Mouse (Mus musculus) T-helper 17 cell (primary cell): Measurements from ENCODE around the gene Knstrn.

Experiments used
- in situ Hi-C, 2 experiments: fragments of 300-600 bp; cut with MboI, MseI; formaldehyde crosslinking; loops; 1 replicate in 1 of 2; 2 replicates in 1 of 2; pipeline ENCODE4 v1.15.1; 2025; ENCODE audit warnings: high pct_unique_total_duplicates in 2 of 2

The Knstrn gene

DNA sequence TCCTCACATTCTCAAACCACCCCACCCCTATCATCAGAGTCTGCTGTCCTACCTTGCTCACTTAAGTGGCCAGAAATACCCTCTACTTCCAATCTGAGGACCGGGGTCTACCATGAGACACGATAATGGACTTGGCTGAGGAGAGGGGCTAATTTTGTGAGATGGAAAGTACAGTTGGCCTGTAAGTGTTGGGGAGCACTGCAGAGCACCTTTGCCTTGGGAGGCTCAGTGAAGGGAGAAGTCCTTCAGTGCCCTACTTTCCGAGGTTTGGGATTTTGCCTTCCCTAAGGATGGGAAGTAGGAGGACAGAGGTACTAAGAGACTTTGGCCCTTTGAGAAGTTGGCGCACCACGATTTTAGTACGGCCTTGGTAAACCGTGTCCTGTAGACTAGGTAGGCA lies 85.5 kb downstream of the Knstrn start:
- in situ Hi-C loops: no loop called here

DNA sequence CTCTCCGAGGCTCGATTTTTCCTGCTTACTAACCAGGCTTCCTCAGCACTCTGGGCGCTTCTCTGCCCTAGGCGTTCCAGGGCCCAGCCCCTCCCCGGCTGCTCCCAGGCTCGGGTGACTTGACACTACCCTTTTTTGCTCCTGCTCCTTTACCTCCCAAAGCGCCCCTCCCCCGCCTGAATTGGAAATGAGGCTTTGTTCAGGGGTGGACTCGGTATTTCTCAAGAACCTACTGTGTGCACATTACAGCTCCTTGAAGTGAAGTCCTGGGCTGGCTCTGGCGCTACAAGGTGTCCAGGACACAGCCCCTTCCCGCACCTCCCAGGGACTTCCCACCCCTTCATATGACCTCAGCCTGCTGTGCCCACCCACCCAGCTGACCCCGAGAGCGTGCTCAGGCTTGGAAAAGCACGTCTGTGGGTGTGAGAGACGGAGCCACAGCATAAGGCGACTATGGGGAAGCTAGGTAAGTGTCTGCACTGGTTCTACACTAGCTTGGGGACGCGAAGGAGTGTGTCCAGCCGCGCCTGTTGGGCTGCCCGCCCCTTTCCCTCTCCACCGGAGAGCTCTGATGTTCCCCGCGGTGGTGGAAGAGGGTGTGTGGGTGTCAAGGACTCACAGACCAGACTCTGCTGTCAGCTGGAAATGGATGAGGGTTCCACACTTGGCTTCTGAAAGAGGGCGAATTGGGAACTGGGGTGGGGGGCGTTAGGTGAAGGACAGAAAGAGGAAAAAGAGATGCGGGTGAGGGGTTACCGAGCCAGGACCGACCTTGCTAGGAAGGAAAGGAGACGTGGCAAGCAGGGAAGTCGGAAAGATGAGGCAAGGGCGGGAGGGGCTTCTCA lies 86.4 kb downstream of the Knstrn start, which contains the start of gene Bahd1:
TSS of gene Bahd1 (plus strand) at position 397 of the 845 bp plus-strand sequence.
- in situ Hi-C loops: no loop called here

DNA sequence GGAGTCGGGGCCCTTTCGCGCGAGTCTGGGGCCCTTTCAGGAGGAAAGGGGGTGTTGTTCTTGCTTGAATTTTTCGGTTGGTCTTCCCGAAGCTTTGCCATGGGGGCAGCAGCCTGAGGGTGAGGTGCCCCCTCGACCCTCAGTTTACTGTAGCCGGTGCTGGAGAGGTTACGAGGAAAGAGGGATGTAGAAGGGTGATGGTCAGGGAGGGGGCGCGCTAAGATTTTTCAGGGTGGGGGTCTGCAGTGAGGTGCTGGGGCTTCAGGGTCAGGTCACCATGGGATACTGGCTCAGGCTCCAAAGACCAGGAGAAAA lies 87.0 kb downstream of the Knstrn start:
- in situ Hi-C loops: no loop called here

DNA sequence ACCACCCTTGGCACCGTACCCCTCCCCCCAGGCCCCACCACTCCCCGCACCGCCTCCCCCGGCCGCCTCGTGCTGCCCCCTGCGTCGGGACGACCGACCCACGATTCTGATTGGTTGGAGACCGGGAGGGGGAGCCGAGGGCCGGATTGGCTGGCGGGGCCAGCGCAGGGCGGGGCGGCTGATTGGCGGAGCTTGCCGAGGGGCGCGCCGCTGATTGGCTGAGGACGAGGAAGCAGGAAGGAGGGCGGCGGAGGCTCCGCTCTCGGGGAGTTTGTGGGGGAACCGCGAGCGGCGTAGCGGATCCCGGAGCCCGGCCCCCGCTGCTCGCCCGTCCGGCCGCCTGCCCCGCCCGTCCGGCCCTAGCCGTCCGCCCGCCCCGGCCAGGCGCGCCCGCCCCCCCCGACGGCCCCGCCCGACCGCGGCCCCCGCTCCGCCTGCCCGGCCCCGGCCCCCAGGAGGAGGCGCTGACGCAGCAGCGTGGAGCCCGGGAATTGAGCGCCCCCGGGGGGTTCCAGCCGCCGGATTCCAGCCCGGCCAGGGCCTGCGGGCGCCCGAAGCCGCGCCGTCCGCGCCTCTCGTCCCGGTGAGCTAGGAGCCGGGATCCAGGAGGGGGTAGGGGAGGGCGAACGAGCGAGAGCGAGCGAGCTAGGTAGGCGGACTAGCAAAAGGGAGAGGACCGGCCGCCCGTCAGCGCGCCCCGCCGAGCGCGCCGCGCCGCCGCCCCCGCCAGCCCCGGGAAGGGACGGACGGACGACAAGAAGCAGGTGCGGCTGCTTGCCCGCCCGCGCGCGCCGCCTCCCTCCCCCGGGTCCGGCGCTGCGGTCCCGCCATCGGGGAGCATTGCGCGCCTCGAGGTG lies 87.6 kb downstream of the Knstrn start:
- in situ Hi-C loops: no loop called here

DNA sequence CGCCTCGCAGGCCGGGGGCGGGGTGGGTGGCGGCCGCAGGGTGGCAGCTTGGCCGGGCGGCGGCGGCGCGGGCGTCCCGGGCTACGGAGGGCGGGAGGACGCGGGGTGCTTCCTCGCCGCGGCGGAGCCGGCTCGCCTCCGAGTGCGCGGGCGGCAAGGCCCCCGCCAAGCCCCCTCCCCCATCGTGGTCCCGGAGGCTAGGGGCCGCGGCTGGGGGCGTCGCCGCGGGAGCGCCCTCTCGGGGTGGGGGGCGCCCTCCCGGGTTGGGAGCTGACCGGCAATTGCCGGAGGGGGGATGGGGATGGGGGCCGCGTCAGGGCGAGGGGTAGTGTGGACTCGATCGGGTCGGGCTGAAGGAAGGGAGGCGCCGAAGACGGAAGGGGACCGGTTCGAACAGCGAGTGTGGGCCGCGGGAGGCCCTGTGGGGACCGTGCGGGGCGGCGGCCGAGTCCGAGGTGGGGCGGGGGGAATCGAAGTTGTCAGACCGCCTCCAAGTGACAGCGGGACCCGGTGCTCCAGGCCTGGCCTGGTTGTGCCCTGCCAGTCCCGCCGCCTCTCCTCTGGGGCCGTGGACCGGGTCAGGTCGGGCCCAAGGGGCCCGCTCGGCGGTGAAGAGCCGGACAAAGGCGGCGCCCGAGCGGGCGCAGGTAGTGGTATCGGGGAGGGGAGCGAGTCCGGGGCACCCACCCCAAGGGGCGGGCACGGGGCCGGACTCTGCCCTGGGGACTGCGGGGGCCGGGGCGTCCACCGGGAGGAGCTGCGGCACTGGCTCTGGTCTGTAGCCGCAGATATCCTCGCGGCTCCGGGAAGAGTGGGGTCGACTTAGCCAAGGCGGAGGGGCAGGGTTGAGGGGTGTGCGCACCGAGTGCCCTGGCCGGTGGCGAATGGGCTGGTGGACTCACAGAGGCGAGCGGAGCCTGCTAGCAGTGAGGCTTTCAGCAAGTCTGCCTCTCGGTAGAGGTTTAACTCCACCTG lies 88.5 kb downstream of the Knstrn start:
- in situ Hi-C loops: no loop called here

DNA sequence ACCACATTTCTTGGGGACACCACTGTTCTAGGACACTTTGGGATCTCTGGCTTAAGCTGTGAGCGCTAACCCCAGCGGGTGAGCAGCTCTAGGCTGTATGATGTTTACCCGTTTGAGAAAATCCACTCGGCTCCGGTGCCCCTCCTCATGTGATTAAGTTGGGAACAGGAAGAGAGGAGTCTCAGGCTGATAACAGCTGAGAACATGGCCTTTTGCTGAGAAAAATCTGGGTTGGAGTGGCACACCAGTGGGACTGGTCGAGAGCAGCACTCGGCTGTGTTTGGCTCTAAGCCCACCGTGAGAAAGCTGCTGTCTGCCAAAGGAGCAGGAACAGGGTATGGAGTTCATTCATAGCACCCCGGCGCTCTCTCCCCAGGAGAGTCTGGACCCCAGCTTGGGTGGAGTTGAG lies 89.5 kb downstream of the Knstrn start:
- in situ Hi-C loops: no loop called here
